Mouse (Mus musculus): ENCODE data around the gene Wdr83os. TPM values are rescaled to one million over a fixed set of nuclear protein-coding genes. Genes with fewer than 3 reads are reported as not detected.
A peak's percentile ranks its signal among the peaks of the same experiment; 100 is the strongest.
"Not testable (repeated sequence)": the region's sequence is repeated elsewhere in the genome, so short reads cannot be mapped to it uniquely, and the experiment has no call there.

Wdr83os gene
- polyA plus RNA-seq, 1 experiment from 2014 or later = 109 TPM

DNA sequence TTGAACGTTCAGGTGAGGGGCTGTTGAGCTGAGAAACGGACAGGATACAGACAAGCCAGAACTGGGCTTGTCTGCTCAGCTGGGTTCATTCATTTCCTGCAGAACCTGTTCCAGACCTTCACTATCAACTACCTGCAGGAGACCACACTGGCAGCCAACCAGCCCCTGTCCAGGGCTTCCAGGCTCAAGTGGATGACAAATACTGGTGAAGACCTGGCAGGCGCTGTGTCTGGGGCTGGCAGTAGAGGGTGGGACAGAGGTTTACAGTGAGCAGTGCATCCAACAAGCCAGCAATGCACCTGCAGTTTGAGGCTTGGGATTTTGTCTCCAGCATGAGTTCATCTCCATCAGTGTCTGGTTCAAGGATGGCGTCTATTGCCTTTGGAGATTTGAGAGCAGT lies 16.3 kb downstream of the Wdr83os start:
- no peak for DNase-seq (ENCODE audit: low spot score)
- WGBS = 90% methylated on average over 4 of the region's 4 CpGs

DNA sequence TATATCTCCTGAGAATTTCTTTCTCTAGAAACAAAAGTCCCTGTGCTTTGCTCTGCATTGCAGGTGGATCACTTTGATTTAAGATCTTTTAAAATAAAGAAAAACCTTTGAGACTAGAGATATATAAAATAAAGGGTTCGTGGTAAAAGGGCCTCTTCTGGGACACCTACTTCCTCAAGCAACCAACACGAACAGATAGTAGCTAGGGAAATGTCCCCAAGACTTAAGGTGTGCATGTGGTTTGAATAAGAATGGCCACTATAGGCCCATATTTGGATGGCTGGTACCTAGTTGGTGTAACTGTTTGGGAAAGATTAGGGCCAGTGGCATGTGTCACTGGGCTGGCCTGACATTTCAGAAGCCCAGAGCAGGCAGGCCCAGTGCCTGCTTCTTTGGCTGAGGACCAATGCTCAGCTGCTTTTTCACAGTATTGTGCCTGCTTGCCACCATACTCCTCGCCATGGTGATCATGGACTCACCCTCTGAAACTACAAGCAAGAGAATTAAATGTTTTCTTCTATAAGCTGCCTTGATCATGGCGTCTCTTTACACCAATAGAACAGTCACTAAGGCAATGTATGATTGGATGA lies 19.6 kb downstream of the Wdr83os start:
- H3K4me1 ChIP-seq = no peaks in the 10 kb centered on the region
- no peaks in the 10 kb centered on the region for H3K9me3 ChIP-seq (replicated peaks)
- 89% methylated on average over 4 of the region's 4 CpGs for WGBS
- no peak overlapping the region for H3K4me3 ChIP-seq
- no peak overlapping the region for H3K27ac ChIP-seq
- H3K36me3 ChIP-seq = peaks cover 37% of the 10 kb centered on the region
- H3K27me3 ChIP-seq (ENCODE audit: low read depth, poor library complexity, severe bottlenecking) = no peaks in the 10 kb centered on the region
- DNase-seq (ENCODE audit: low spot score) = no peak

More for the DNA sequence above, 16.3 kb downstream of the Wdr83os start:
- Histone ChIP-seq H3K27me3 (ENCODE audit: low read depth, poor library complexity, severe bottlenecking) (no peaks in the 10 kb centered on the region), H3K27ac (no peak overlapping the region), H3K4me1 (no peaks in the 10 kb centered on the region), H3K4me3 (no peak overlapping the region), H3K9me3 (replicated peaks) (no peaks in the 10 kb centered on the region), H3K36me3 (peaks cover 62% of the 10 kb centered on the region)

DNA sequence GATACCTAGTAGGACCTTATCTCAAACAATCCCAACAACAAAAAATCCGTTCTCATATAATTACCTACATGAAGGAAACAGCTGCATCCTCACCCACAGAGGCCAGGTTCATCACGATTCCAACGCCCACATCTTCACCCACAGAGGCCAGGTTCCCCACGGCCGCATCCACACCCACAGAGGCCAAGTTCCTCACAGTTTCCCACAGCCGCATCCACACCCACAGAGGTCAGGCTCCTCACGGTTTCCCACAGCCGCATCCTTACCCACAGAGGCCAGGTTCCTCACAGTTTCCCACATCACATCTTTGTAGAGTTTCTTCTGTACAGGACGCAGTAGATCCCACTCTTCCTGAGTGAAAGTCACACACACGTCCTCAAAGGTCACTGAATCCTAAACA lies 32.7 kb downstream of the Wdr83os start:
- no peaks in the 10 kb centered on the region for H3K4me1 ChIP-seq
- H3K36me3 ChIP-seq = peaks cover 29% of the 10 kb centered on the region
- no peaks in the 10 kb centered on the region for H3K9me3 ChIP-seq (replicated peaks)
- no peak overlapping the region for H3K27ac ChIP-seq
- H3K27me3 ChIP-seq (ENCODE audit: low read depth, poor library complexity, severe bottlenecking) = no peaks in the 10 kb centered on the region
- DNase-seq (ENCODE audit: low spot score) = no peak
- no peak overlapping the region for H3K4me3 ChIP-seq
- WGBS = 95% methylated on average over 10 of the region's 10 CpGs

DNA sequence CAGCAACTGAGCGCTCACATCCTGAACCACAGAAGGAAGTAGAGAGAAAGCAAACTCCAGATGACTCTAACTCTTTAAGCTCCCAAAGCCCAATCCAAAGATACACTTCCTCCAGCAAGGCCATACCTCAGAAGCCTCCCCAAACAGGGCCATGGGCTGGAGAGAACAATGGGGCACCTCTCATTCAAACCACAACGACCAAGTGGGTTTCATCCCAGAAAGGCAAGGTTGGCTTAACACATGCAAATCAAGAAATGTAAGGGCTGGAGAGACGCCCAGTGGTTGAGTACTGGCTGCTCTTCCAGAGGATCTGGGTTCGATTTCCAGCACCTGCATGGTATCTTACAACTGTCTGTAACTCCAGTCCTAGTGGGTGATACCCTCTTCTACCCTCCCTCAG lies 35.0 kb downstream of the Wdr83os start:
- peaks cover 3% of the 10 kb centered on the region for H3K4me1 ChIP-seq
- WGBS = 79% methylated on average over 4 of the region's 4 CpGs
- H3K27ac ChIP-seq = no peak overlapping the region
- no peaks in the 10 kb centered on the region for H3K27me3 ChIP-seq (ENCODE audit: low read depth, poor library complexity, severe bottlenecking)
- DNase-seq (ENCODE audit: low spot score) = no peak
- H3K9me3 ChIP-seq (replicated peaks) = no peaks in the 10 kb centered on the region
- no peak overlapping the region for H3K4me3 ChIP-seq
- H3K36me3 ChIP-seq = peaks cover 18% of the 10 kb centered on the region

DNA sequence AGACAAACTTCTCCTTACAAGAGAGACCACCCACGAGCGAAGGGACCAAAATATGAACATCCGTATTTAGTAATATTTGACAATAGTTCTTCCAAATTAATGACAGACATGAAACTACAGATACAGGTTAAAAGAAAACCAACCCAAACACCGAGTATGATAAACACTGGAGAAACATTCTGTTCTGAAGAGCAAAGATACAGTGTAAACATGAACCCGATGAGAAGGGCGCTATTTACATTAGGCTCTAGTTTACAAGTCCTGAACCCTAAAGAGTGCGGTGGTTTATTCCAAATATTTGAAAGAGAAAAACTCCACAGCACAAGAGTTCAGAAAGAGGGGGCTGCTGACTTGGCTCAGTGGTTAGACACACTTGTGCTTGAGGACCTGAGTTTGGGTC lies 36.4 kb downstream of the Wdr83os start:
- no peaks in the 10 kb centered on the region for H3K27me3 ChIP-seq (ENCODE audit: low read depth, poor library complexity, severe bottlenecking)
- DNase-seq (ENCODE audit: low spot score) = no peak
- no peak overlapping the region for H3K27ac ChIP-seq
- peaks cover 5% of the 10 kb centered on the region; the same call in 1 of the 2 replicates for H3K36me3 ChIP-seq
- H3K4me1 ChIP-seq = peaks cover 3% of the 10 kb centered on the region
- no peaks in the 10 kb centered on the region for H3K9me3 ChIP-seq (replicated peaks)
- H3K4me3 ChIP-seq = no peak overlapping the region
- 92% methylated on average over 7 of the region's 7 CpGs for WGBS

DNA sequence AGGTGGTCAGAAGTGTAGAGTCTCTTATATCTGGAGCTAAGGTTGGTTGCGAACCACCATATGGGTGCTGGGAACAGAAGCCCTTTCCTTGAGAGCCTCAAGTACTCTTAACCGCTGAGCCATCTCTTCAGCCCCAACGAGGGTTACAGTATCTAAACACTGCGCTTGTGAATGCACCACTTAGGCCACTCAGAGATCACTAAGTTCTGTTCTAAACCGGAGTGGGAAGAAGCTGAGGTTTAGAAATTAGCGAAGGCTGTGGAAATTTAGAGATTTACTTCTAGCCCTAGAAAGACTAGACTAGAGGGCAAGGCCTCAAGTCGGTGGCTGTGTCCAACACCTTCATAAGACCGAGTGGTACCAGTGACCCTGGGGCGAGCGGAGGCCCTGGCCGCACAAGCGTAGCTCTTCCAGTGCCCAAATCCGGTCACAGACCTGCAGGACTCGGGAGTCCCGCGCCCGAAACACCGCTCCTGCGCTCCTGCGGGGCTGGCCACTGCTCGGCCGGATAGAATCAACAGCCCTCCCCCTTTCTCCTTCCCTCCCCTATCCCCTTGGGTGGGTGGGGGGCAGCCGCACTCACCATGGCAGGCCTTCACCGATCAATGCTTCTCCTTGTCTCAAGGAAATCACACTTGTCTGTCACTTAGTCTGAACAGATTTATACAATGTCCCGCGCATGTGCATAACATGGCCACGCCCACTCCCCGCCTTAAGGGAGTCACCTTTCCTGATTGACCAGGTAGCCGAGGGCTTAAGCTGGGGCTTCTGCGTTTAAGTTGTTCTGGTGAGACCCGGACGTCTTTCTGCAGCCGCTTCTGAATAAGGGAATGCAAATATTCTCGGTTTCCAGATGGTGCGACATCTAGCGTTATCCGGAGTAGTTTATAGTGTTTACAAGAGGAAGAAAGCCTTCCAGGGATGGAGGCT lies 38.8 kb downstream of the Wdr83os start:
- Histone ChIP-seq H3K36me3 (no peaks in the 10 kb centered on the region), H3K27me3 (ENCODE audit: low read depth, poor library complexity, severe bottlenecking) (no peaks in the 10 kb centered on the region), H3K4me1 (peaks cover 3% of the 10 kb centered on the region), H3K27ac (peak overlapping the region; percentile 81), H3K9me3 (replicated peaks) (no peaks in the 10 kb centered on the region), H3K4me3 (peak overlapping the region; percentile 68)
- peak; percentile 86 for DNase-seq (ENCODE audit: low spot score)
- WGBS = 7% methylated on average over 37 of the region's 37 CpGs

- H3K36me3 ChIP-seq; DNase-seq (ENCODE audit: low spot score); H3K9me3 ChIP-seq (replicated peaks); H3K27me3 ChIP-seq (ENCODE audit: low read depth, poor library complexity, severe bottlenecking); H3K27ac ChIP-seq; H3K4me1 ChIP-seq; H3K4me3 ChIP-seq: not testable (repeated sequence)
- 77% methylated on average over 5 of the region's 5 CpGs for WGBS
These were observed 39.7 kb downstream of the Wdr83os start for GRCm38 (mm10) chr8:85120251-85120650.

DNA sequence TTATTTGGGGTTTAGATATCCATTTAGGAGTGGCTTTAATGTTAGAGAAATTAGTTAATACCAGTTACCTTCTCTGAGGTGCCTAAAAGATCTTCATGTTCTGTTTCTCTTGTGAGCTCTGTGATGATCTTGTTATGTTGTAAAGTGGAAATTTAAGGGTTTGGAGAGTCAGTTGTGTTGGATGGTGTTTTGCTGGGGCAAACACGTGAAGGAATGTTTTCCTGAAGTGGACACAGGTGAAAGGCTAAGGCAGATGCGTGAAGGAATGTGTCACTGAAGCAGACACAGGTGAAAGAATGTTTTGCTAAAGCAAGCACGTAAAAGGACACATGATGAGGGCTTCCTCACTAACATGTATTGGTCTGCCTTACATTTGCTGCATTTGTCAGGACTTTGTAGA lies 42.5 kb downstream of the Wdr83os start, which contains the start of gene Zfp791:
Gene Zfp791 (minus strand): TSS at position 101 of the 400 bp plus-strand sequence.
- H3K9me3 ChIP-seq (replicated peaks) = no peaks in the 10 kb centered on the region
- 86% methylated on average over 3 of the region's 3 CpGs for WGBS
- H3K27me3 ChIP-seq (ENCODE audit: low read depth, poor library complexity, severe bottlenecking) = no peaks in the 10 kb centered on the region
- H3K27ac ChIP-seq = no peak within 1 kb of the TSS
- DNase-seq (ENCODE audit: low spot score) = no peak
- no peaks in the 10 kb centered on the region for H3K36me3 ChIP-seq
- H3K4me1 ChIP-seq = peaks cover 3% of the 10 kb centered on the region
- no peak within 1 kb of the TSS for H3K4me3 ChIP-seq

DNA sequence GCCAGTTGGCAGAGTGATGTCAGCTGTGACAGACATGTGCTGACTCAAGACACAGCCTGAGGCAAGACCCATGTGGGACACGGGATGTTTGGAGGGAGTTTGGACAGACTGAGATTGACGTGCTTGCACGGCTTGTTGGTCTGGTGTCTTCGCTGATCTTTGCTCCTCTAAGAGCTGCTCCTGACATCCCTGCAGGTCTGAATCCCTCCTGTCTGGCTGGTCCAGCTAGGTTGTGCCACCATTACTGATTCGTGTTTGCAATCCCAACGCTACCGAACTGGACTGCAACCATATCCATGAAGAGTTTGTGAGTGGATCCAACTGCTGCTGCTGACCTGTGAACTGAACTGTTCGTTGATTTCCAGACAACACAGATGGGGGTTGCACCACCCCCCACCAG lies 43.2 kb downstream of the Wdr83os start:
- WGBS = 89% methylated on average over 8 of the region's 8 CpGs
- no peaks in the 10 kb centered on the region for H3K27me3 ChIP-seq (ENCODE audit: low read depth, poor library complexity, severe bottlenecking)
- H3K9me3 ChIP-seq (replicated peaks) = no peaks in the 10 kb centered on the region
- H3K4me3 ChIP-seq = no peak overlapping the region
- H3K36me3 ChIP-seq = no peaks in the 10 kb centered on the region
- DNase-seq (ENCODE audit: low spot score) = no peak
- no peak overlapping the region for H3K27ac ChIP-seq
- peaks cover 3% of the 10 kb centered on the region for H3K4me1 ChIP-seq

Small RNAs within 50 kb of the gene (microRNA-seq; reads per million reads assigned to microRNA genes)
- 17.9 reads per million, percentile 27 among the genes with 10 or more reads in this experiment for gene Gm23388
- gene Mir7070 = not detected

Other genes starting within 250 kb of the Wdr83os start
- gene Gadd45gip1, start 249.2 kb upstream of the Wdr83os start, polyA plus RNA-seq (2016; fragmentation: Nextera tagmentation; extraction: Ambion mirVana) = 51.7 and 54.4 TPM in 2 replicates
- gene Rad23a, start 240.1 kb upstream of the Wdr83os start, polyA plus RNA-seq (2016; fragmentation: Nextera tagmentation; extraction: Ambion mirVana) = 119 and 122 TPM in 2 replicates
- 820 and 843 TPM in 2 replicates for gene Calr, start 233.8 kb upstream of the Wdr83os start, polyA plus RNA-seq (2016; fragmentation: Nextera tagmentation; extraction: Ambion mirVana)
- 149 and 156 TPM in 2 replicates for gene Farsa, start 223.8 kb upstream of the Wdr83os start, polyA plus RNA-seq (2016; fragmentation: Nextera tagmentation; extraction: Ambion mirVana)
- gene Syce2, start 208.6 kb upstream of the Wdr83os start, polyA plus RNA-seq (2016; fragmentation: Nextera tagmentation; extraction: Ambion mirVana) = 92.8 and 99.5 TPM in 2 replicates
- gene Gcdh, start 186.8 kb upstream of the Wdr83os start, polyA plus RNA-seq (2016; fragmentation: Nextera tagmentation; extraction: Ambion mirVana) = 44.5 and 54.2 TPM in 2 replicates
- 14.0 and 18.7 TPM in 2 replicates for gene Klf1, start 178.8 kb upstream of the Wdr83os start, polyA plus RNA-seq (2016; fragmentation: Nextera tagmentation; extraction: Ambion mirVana)
- 6.4 and 8.2 TPM in 2 replicates for gene Dnase2a, start 172.2 kb upstream of the Wdr83os start, polyA plus RNA-seq (2016; fragmentation: Nextera tagmentation; extraction: Ambion mirVana)
- 0.09 and 0.16 TPM in 2 replicates for gene Mast1, start 143.4 kb upstream of the Wdr83os start, polyA plus RNA-seq (2016; fragmentation: Nextera tagmentation; extraction: Ambion mirVana)
- 0.44 and 0.58 TPM in 2 replicates for gene Rtbdn, start 133.7 kb upstream of the Wdr83os start, polyA plus RNA-seq (2016; fragmentation: Nextera tagmentation; extraction: Ambion mirVana)
- gene Gm49661, start 111.3 kb upstream of the Wdr83os start, polyA plus RNA-seq (2016; fragmentation: Nextera tagmentation; extraction: Ambion mirVana) = not detected in 2 replicates
- 1,175 and 1,260 TPM in 2 replicates for gene Prdx2, start 111.2 kb upstream of the Wdr83os start, polyA plus RNA-seq (2016; fragmentation: Nextera tagmentation; extraction: Ambion mirVana)
- gene Rnaseh2a, start 111.0 kb upstream of the Wdr83os start, polyA plus RNA-seq (2016; fragmentation: Nextera tagmentation; extraction: Ambion mirVana) = 156 and 168 TPM in 2 replicates
- 9.9 and 14.4 TPM in 2 replicates for gene Junb, start 102.0 kb upstream of the Wdr83os start, polyA plus RNA-seq (2016; fragmentation: Nextera tagmentation; extraction: Ambion mirVana)
- 16.0 and 19.1 TPM in 2 replicates for gene Hook2, start 90.1 kb upstream of the Wdr83os start, polyA plus RNA-seq (2016; fragmentation: Nextera tagmentation; extraction: Ambion mirVana)
- gene Best2, start 66.2 kb upstream of the Wdr83os start, polyA plus RNA-seq (2016; fragmentation: Nextera tagmentation; extraction: Ambion mirVana) = not detected in 2 replicates
- gene Asna1, start 55.5 kb upstream of the Wdr83os start, polyA plus RNA-seq (2016; fragmentation: Nextera tagmentation; extraction: Ambion mirVana) = 161 and 163 TPM in 2 replicates
- 138 and 157 TPM in 2 replicates for gene Trir, start 53.9 kb upstream of the Wdr83os start, polyA plus RNA-seq (2016; fragmentation: Nextera tagmentation; extraction: Ambion mirVana)
- 28.1 and 28.4 TPM in 2 replicates for gene Tnpo2, start 43.8 kb upstream of the Wdr83os start, polyA plus RNA-seq (2016; fragmentation: Nextera tagmentation; extraction: Ambion mirVana)
- gene Fbxw9, start 20.7 kb upstream of the Wdr83os start, polyA plus RNA-seq (2016; fragmentation: Nextera tagmentation; extraction: Ambion mirVana) = 19.9 and 23.1 TPM in 2 replicates
- gene Gm5741, start 12.8 kb upstream of the Wdr83os start, polyA plus RNA-seq (2016; fragmentation: Nextera tagmentation; extraction: Ambion mirVana) = 0.79 TPM in 1 of 2 replicates, not detected in the other
- gene Dhps, start 9.0 kb upstream of the Wdr83os start, polyA plus RNA-seq (2016; fragmentation: Nextera tagmentation; extraction: Ambion mirVana) = 70.2 and 79.0 TPM in 2 replicates
- 62.5 and 66.4 TPM in 2 replicates for gene Wdr83, start 566 bp downstream of the Wdr83os start, polyA plus RNA-seq (2016; fragmentation: Nextera tagmentation; extraction: Ambion mirVana)
- gene Man2b1, start 2.5 kb downstream of the Wdr83os start, polyA plus RNA-seq (2016; fragmentation: Nextera tagmentation; extraction: Ambion mirVana) = 22.4 and 25.2 TPM in 2 replicates
- 1.1 and 1.9 TPM in 2 replicates for gene Zfp791, start 42.4 kb downstream of the Wdr83os start, polyA plus RNA-seq (2016; fragmentation: Nextera tagmentation; extraction: Ambion mirVana)
- gene Cks1brt, start 71.2 kb downstream of the Wdr83os start, polyA plus RNA-seq (2016; fragmentation: Nextera tagmentation; extraction: Ambion mirVana) = not detected in 2 replicates
- not detected in 2 replicates for gene Olfr371, start 145.2 kb downstream of the Wdr83os start, polyA plus RNA-seq (2016; fragmentation: Nextera tagmentation; extraction: Ambion mirVana)
- 156 and 158 TPM in 2 replicates for gene Orc6, start 218.9 kb downstream of the Wdr83os start, polyA plus RNA-seq (2016; fragmentation: Nextera tagmentation; extraction: Ambion mirVana)
- gene Vps35, start 219.1 kb downstream of the Wdr83os start, polyA plus RNA-seq (2016; fragmentation: Nextera tagmentation; extraction: Ambion mirVana) = 128 and 137 TPM in 2 replicates